Mouse (Mus musculus): Measurements from ENCODE around the gene Irf7. TPM values are rescaled to one million over a fixed set of nuclear protein-coding genes. Genes with fewer than 3 reads are reported as not detected.
A peak's percentile ranks its signal among the peaks of the same experiment; 100 is the strongest.
"Not testable (repeated sequence)": the region's sequence is repeated elsewhere in the genome, so short reads cannot be mapped to it uniquely, and the experiment has no call there.

Irf7 gene
- polyA plus RNA-seq, 1 experiment from 2014 or later: 2.7 TPM

DNA sequence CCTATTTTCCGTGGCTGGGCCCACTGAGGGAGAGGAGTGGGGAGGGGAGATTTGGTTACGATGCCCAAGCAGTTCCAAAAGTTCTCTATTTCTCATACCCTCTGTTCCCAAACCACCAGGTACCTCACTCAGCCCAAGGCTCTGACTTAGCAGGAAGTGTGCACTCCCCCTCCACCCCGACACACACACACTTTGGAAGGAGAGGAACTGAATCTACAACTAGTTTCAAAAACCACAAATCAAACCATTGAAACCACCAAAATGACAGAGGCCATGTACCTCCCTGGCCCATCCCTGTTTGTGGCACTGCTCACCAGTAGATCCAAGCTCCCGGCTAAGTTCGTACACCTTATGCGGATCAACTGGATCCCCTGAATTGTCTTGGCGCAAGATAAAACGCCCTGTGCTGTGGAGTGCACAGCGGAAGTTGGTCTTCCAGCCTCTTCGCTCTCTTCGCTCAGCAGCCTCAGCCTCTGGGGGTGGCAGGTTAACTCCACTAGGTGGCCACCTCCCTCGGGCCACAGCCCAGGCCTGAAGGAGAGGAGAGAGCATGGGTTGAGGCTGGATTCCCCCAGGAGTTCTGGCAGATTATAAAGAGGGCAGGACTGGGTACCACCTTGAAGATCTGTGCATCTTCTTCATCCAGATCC, 1.4 kb downstream of the Irf7 start:
- Histone ChIP-seq H3K9me3 (ENCODE audit: control insufficient read depth, low read length) (no peaks in the 10 kb centered on the region), H3K27me3 (ENCODE audit: control insufficient read depth, insufficient read depth, low read length) (no peaks in the 10 kb centered on the region), H3K4me2 (replicated peaks; ENCODE audit: low read depth, low read length) (peak overlapping the region; percentile 88), H3K36me3 (ENCODE audit: control insufficient read depth, insufficient read depth, low read length) (peaks cover 46% of the 10 kb centered on the region), H3K4me1 (ENCODE audit: control insufficient read depth, insufficient read depth, low read length) (peaks cover 11% of the 10 kb centered on the region), H3K27ac (ENCODE audit: low read depth, low read length) (no peak overlapping the region), H3K4me3 (ENCODE audit: low read length) (no peak overlapping the region), H3K9ac (ENCODE audit: low read depth, low read length) (no peak overlapping the region)
- WGBS: 34% methylated on average over 12 of the region's 12 CpGs
- ATAC-seq (ENCODE audit: low FRiP score, low TSS enrichment): peak; percentile 67; the same call in 1 of the 2 replicates

DNA sequence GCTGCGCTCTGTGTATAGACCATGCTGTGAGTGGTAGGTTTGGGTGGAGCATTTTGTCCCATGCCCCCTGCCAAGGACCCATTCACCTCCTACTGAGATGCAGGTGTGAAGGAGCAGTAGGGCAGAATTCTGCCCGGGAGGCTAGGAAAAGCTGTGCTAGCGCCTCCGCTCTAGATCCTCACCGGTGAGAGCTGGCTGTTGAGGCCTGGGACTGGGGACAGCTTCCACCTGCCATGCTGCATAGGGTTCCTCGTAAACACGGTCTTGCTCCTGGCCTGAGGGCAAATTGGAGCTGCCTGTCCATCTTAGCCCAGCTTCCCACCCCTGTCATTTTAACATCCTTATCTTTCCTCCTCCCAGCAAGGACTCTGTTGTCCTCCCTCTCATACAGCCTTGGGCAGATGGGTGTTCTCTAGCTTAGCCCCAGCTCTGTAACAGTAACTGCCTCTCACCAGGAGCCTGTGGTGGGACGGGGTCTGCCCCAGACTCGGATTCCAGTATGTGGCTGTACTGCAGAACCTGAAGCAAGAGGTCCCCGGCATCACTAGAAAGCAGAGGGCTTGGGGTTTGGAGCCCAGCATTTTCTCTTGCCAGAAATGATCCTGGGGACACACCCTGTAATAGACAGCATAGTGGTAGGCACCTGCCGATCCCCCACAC, 2.1 kb downstream of the Irf7 start:
- Histone ChIP-seq H3K27me3 (ENCODE audit: control insufficient read depth, insufficient read depth, low read length) (no peaks in the 10 kb centered on the region), H3K36me3 (ENCODE audit: control insufficient read depth, insufficient read depth, low read length) (peaks cover 53% of the 10 kb centered on the region), H3K4me2 (replicated peaks; ENCODE audit: low read depth, low read length) (no peak overlapping the region), H3K9me3 (ENCODE audit: control insufficient read depth, low read length) (no peaks in the 10 kb centered on the region), H3K9ac (ENCODE audit: low read depth, low read length) (no peak overlapping the region), H3K27ac (ENCODE audit: low read depth, low read length) (no peak overlapping the region), H3K4me1 (ENCODE audit: control insufficient read depth, insufficient read depth, low read length) (peaks cover 11% of the 10 kb centered on the region), H3K4me3 (ENCODE audit: low read length) (no peak overlapping the region)
- 68% methylated on average over 11 of the region's 11 CpGs for WGBS
- ATAC-seq (ENCODE audit: low FRiP score, low TSS enrichment): no peak

DNA sequence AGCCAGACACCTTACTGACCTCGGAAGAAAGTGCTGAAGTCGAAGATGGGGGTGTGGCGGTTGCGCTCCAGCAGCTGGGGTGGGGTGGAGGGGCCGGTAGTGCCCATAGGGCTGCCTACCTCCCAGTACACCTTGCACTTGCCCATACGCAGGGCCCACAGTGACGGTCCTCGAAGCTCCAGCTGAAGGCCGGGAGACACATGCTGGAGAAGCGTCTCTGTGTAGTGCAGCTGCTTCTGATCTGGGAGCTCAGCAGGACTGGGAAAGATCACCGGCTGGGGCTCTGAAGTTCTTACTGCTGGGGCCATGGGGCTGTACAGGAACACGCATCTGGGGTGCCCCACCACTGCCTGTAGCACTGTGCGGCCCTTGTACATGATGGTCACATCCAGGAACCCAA, 2.6 kb downstream of the Irf7 start:
- Histone ChIP-seq H3K9me3 (ENCODE audit: control insufficient read depth, low read length) (no peaks in the 10 kb centered on the region), H3K36me3 (ENCODE audit: control insufficient read depth, insufficient read depth, low read length) (peaks cover 59% of the 10 kb centered on the region), H3K9ac (ENCODE audit: low read depth, low read length) (no peak overlapping the region), H3K4me2 (replicated peaks; ENCODE audit: low read depth, low read length) (no peak overlapping the region), H3K4me1 (ENCODE audit: control insufficient read depth, insufficient read depth, low read length) (peaks cover 11% of the 10 kb centered on the region), H3K4me3 (ENCODE audit: low read length) (no peak overlapping the region), H3K27me3 (ENCODE audit: control insufficient read depth, insufficient read depth, low read length) (no peaks in the 10 kb centered on the region), H3K27ac (ENCODE audit: low read depth, low read length) (no peak overlapping the region)
- 85% methylated on average over 13 of the region's 13 CpGs for WGBS
- no peak for ATAC-seq (ENCODE audit: low FRiP score, low TSS enrichment)

DNA sequence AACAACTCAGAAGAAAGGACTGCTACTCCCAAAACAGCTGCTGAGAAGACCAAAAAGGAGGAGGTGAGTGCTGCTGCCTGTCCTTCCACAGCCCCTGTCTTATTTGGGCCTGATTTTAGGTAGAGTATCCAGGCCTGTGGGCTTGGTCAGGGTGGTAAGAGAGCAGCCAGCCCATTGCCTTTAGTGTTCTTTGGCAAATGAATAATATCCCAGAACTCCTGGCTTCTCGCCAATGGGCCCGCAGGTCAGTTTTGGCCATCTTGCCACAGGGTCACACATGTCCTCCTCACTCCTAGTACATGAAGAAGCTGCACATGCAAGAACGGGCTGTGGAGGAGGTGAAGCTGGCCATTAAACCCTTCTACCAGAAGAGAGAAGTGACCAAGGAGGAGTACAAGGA, 4.8 kb downstream of the Irf7 start:
- ATAC-seq (ENCODE audit: low FRiP score, low TSS enrichment): no peak
- H3K27me3 ChIP-seq (ENCODE audit: control insufficient read depth, insufficient read depth, low read length): no peaks in the 10 kb centered on the region
- no peak overlapping the region for H3K4me2 ChIP-seq (replicated peaks; ENCODE audit: low read depth, low read length)
- H3K9ac ChIP-seq (ENCODE audit: low read depth, low read length): no peak overlapping the region
- WGBS: 91% methylated on average over 3 of the region's 3 CpGs
- H3K4me3 ChIP-seq (ENCODE audit: low read length): no peak overlapping the region
- no peak overlapping the region for H3K27ac ChIP-seq (ENCODE audit: low read depth, low read length)
- H3K4me1 ChIP-seq (ENCODE audit: control insufficient read depth, insufficient read depth, low read length): peaks cover 11% of the 10 kb centered on the region
- H3K36me3 ChIP-seq (ENCODE audit: control insufficient read depth, insufficient read depth, low read length): peaks cover 80% of the 10 kb centered on the region
- no peaks in the 10 kb centered on the region for H3K9me3 ChIP-seq (ENCODE audit: control insufficient read depth, low read length)

DNA sequence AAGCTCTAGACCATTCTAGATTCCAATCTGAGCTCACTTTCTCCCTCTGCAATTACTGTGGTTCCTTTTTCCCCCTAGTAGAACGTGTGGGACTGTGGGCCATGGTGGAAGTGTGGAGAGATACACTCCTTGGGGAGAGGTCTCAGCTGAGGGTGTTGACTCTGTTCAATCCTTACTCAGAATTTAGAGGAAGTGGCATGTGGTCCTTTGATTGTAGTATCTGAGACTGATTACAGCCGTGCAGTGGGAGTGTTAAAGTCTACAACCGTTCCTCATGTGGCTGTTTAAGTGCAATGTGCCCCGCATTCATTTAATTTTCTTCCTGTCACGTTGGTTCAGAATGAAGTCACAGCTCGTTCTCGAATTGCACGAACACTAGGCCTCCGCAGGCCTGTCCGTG, 10.1 kb downstream of the Irf7 start:
- H3K36me3 ChIP-seq (ENCODE audit: control insufficient read depth, insufficient read depth, low read length): peaks cover 94% of the 10 kb centered on the region
- no peak overlapping the region for H3K9ac ChIP-seq (ENCODE audit: low read depth, low read length)
- H3K9me3 ChIP-seq (ENCODE audit: control insufficient read depth, low read length): no peaks in the 10 kb centered on the region
- no peak for ATAC-seq (ENCODE audit: low FRiP score, low TSS enrichment)
- H3K4me3 ChIP-seq (ENCODE audit: low read length): no peak overlapping the region
- H3K27me3 ChIP-seq (ENCODE audit: control insufficient read depth, insufficient read depth, low read length): no peaks in the 10 kb centered on the region
- H3K27ac ChIP-seq (ENCODE audit: low read depth, low read length): no peak overlapping the region
- H3K4me1 ChIP-seq (ENCODE audit: control insufficient read depth, insufficient read depth, low read length): no peaks in the 10 kb centered on the region
- H3K4me2 ChIP-seq (replicated peaks; ENCODE audit: low read depth, low read length): no peak overlapping the region
- 94% methylated on average over 10 of the region's 10 CpGs for WGBS

- WGBS: 89% methylated on average over 4 of the region's 4 CpGs
- H3K4me2 ChIP-seq (replicated peaks; ENCODE audit: low read depth, low read length); H3K4me3 ChIP-seq (ENCODE audit: low read length); ATAC-seq (ENCODE audit: low FRiP score, low TSS enrichment); H3K27ac ChIP-seq (ENCODE audit: low read depth, low read length); H3K9me3 ChIP-seq (ENCODE audit: control insufficient read depth, low read length); H3K4me1 ChIP-seq (ENCODE audit: control insufficient read depth, insufficient read depth, low read length); H3K27me3 ChIP-seq (ENCODE audit: control insufficient read depth, insufficient read depth, low read length); H3K9ac ChIP-seq (ENCODE audit: low read depth, low read length): not testable (repeated sequence)
- H3K36me3 ChIP-seq (ENCODE audit: control insufficient read depth, insufficient read depth, low read length): peaks cover 88% of the 10 kb centered on the region
Observed at GRCm38 (mm10) chr7:141250486-141250885, 15.8 kb downstream of the Irf7 start.

- Histone ChIP-seq H3K4me3 (ENCODE audit: low read length) (no peak overlapping the region), H3K9ac (ENCODE audit: low read depth, low read length) (no peak overlapping the region), H3K4me1 (ENCODE audit: control insufficient read depth, insufficient read depth, low read length) (peaks cover 18% of the 10 kb centered on the region), H3K4me2 (replicated peaks; ENCODE audit: low read depth, low read length) (no peak overlapping the region), H3K9me3 (ENCODE audit: control insufficient read depth, low read length) (no peaks in the 10 kb centered on the region), H3K27me3 (ENCODE audit: control insufficient read depth, insufficient read depth, low read length) (no peaks in the 10 kb centered on the region), H3K36me3 (ENCODE audit: control insufficient read depth, insufficient read depth, low read length) (peaks cover 55% of the 10 kb centered on the region), H3K27ac (ENCODE audit: low read depth, low read length) (no peak overlapping the region)
- WGBS: 96% methylated on average over 10 of the region's 10 CpGs
- no peak for ATAC-seq (ENCODE audit: low FRiP score, low TSS enrichment)
Observed at GRCm38 (mm10) chr7:141231551-141231950, 34.7 kb downstream of the Irf7 start.

DNA sequence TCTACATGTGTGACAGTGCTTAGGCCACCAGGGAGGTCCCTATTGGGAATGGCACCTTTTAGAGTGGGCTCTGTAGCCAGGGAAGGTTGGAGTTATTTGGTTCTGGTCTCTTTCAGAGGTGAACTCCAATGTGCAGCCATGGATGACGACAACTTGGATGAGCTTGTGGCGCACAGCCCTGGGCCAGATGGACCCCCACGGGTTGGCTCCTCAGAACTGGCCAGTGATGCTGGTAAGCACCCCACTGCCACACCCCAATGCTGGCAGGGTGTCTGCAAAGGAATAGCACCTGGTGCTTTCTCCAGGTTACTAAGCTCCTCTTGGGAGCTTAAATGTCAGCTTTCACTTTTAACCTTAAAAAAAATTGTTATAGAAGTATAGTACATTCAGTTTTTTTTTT, 35.2 kb downstream of the Irf7 start:
- Histone ChIP-seq H3K4me3 (ENCODE audit: low read length) (no peak overlapping the region), H3K36me3 (ENCODE audit: control insufficient read depth, insufficient read depth, low read length) (peaks cover 52% of the 10 kb centered on the region), H3K4me1 (ENCODE audit: control insufficient read depth, insufficient read depth, low read length) (peaks cover 18% of the 10 kb centered on the region), H3K9ac (ENCODE audit: low read depth, low read length) (no peak overlapping the region), H3K9me3 (ENCODE audit: control insufficient read depth, low read length) (no peaks in the 10 kb centered on the region), H3K4me2 (replicated peaks; ENCODE audit: low read depth, low read length) (no peak overlapping the region), H3K27me3 (ENCODE audit: control insufficient read depth, insufficient read depth, low read length) (no peaks in the 10 kb centered on the region), H3K27ac (ENCODE audit: low read depth, low read length) (no peak overlapping the region)
- no peak for ATAC-seq (ENCODE audit: low FRiP score, low TSS enrichment)
- 94% methylated on average over 3 of the region's 3 CpGs for WGBS

GRCm38 (mm10) chr7:141230570-141230969, 35.7 kb downstream of the Irf7 start:
- Histone ChIP-seq H3K4me3 (ENCODE audit: low read length) (no peak overlapping the region), H3K4me2 (replicated peaks; ENCODE audit: low read depth, low read length) (no peak overlapping the region), H3K9me3 (ENCODE audit: control insufficient read depth, low read length) (no peaks in the 10 kb centered on the region), H3K4me1 (ENCODE audit: control insufficient read depth, insufficient read depth, low read length) (peaks cover 18% of the 10 kb centered on the region), H3K27me3 (ENCODE audit: control insufficient read depth, insufficient read depth, low read length) (no peaks in the 10 kb centered on the region), H3K27ac (ENCODE audit: low read depth, low read length) (no peak overlapping the region), H3K9ac (ENCODE audit: low read depth, low read length) (0 out of 2 replicates have a peak overlapping the region, but pooled peaks have one; percentile 12), H3K36me3 (ENCODE audit: control insufficient read depth, insufficient read depth, low read length) (peaks cover 49% of the 10 kb centered on the region)
- 90% methylated on average over 4 of the region's 4 CpGs for WGBS
- ATAC-seq (ENCODE audit: low FRiP score, low TSS enrichment): no peak

Data from kidney, embryonic 14.5 days (tissue).